Mouse (Mus musculus) stomach, embryonic 16.5 days (tissue): ENCODE data around the gene Stxbp1. TPM values are rescaled to one million over a fixed set of nuclear protein-coding genes. Genes with fewer than 3 reads are reported as not detected.
A peak's percentile ranks its signal among the peaks of the same experiment; 100 is the strongest.

Experiments
- ATAC-seq: fragments of 200-750 bp; cut with Nextera tagmentation; 2 replicates; pipeline ENCODE4 v1.8.0; 2017; ENCODE audit warnings: moderate number of reproducible peaks, moderate TSS enrichment; ENCODE audit not compliant: insufficient read depth, low FRiP score
- H3K27ac ChIP-seq: fragments of 300-500 bp; sonication (generic); 2 replicates; pipeline ENCODE4 v1.5.1; 2014; ENCODE audit warnings: low read length
- H3K27me3 ChIP-seq: fragments of 300-500 bp; sonication (generic); 2 replicates; pipeline ENCODE4 v1.6.1; 2014; ENCODE audit warnings: low read length, control low read depth, mixed read lengths; ENCODE audit not compliant: control insufficient read depth, insufficient read depth
- H3K36me3 ChIP-seq: fragments of 300-500 bp; sonication (generic); 2 replicates; pipeline ENCODE4 v1.6.1; 2014; ENCODE audit warnings: low read length; ENCODE audit not compliant: control insufficient read depth, insufficient read depth
- H3K4me1 ChIP-seq: fragments of 300-500 bp; sonication (generic); 2 replicates; pipeline ENCODE4 v1.6.1; 2014; ENCODE audit warnings: low read length, control low read depth, mixed read lengths; ENCODE audit not compliant: control insufficient read depth, insufficient read depth
- H3K4me2 ChIP-seq: fragments of 300-500 bp; sonication (generic); 2 replicates; pipeline ENCODE4 v1.6.1; 2014; ENCODE audit warnings: low read depth, low read length, mixed read lengths
- H3K4me3 ChIP-seq: fragments of 300-500 bp; sonication (generic); replicated peaks from 2 replicates; pipeline ENCODE4 v1.5.1; 2014; ENCODE audit warnings: mild to moderate bottlenecking, low read length
- H3K9ac ChIP-seq: fragments of 300-500 bp; sonication (generic); 2 replicates; pipeline ENCODE4 v1.6.1; 2014; ENCODE audit warnings: low read length
- H3K9me3 ChIP-seq: fragments of 300-500 bp; sonication (generic); replicated peaks from 2 replicates; pipeline ENCODE4 v1.6.1; 2016; ENCODE audit warnings: low read length, control low read depth; ENCODE audit not compliant: control insufficient read depth
- WGBS: fragments of 180-500 bp; shearing (Covaris S2); extraction: QIAGEN DNeasy Blood & Tissue Kit; methylation state at CpG from one replicate; pipeline ENCODE4 v1.1.7; 2014; 5-methylcytosine and 5-hydroxymethylcytosine counted together
- polyA plus RNA-seq: library from polyadenylated mRNA; unstranded; fragments of >200 nt; fragmentation: Nextera tagmentation; extraction: Ambion mirVana; gene quantifications from 2 replicates; pipeline ENCODE4 v1.2.1, GENCODE M21; 2015

Stxbp1 gene
- polyA plus RNA-seq, 1 experiment from 2014 or later = 20.8 TPM

GRCm38 (mm10) chr2:32876490-32877302, 29.7 kb upstream of the Stxbp1 start:
- H3K4me2 ChIP-seq = peak overlapping the region; percentile 90
- WGBS = 2% methylated on average over 20 of the region's 20 CpGs
- peak overlapping the region; percentile 81 for H3K4me3 ChIP-seq
- H3K27ac ChIP-seq = peak overlapping the region; percentile 97
- H3K36me3 ChIP-seq = no peaks in the 10 kb centered on the region
- H3K9me3 ChIP-seq = no peaks in the 10 kb centered on the region
- H3K27me3 ChIP-seq = no peaks in the 10 kb centered on the region
- peak overlapping the region; percentile 94 for H3K9ac ChIP-seq
- no peak for ATAC-seq
- H3K4me1 ChIP-seq = peaks cover 66% of the 10 kb centered on the region

GRCm38 (mm10) chr2:32875675-32876489, 28.8 kb upstream of the Stxbp1 start, which contains the start of gene Fam129b:
Gene Fam129b (plus strand): TSS chr2:32876114.
- Histone ChIP-seq H3K9me3 (no peaks in the 10 kb centered on the region), H3K36me3 (no peaks in the 10 kb centered on the region), H3K4me1 (peaks cover 59% of the 10 kb centered on the region), H3K27me3 (no peaks in the 10 kb centered on the region), H3K4me3 (peak within 1 kb of the TSS; percentile 81), H3K27ac (peak within 1 kb of the TSS; percentile 97), H3K4me2 (peak within 1 kb of the TSS; percentile 90), H3K9ac (peak within 1 kb of the TSS; percentile 94)
- peak; percentile 90 for ATAC-seq
- under 1% methylated on average over 65 of the region's 68 CpGs for WGBS

- Histone ChIP-seq H3K9me3 (no peaks in the 10 kb centered on the region), H3K36me3 (no peaks in the 10 kb centered on the region), H3K4me3 (peak overlapping the region; percentile 81), H3K4me2 (peak overlapping the region; percentile 90), H3K27ac (peak overlapping the region; percentile 97), H3K9ac (peak overlapping the region; percentile 94), H3K27me3 (no peaks in the 10 kb centered on the region), H3K4me1 (peaks cover 58% of the 10 kb centered on the region)
- ATAC-seq = peak; percentile 11
- 11% methylated on average over 15 of the region's 15 CpGs for WGBS
These were observed 28.1 kb upstream of the Stxbp1 start for GRCm38 (mm10) chr2:32874951-32875674.

DNA sequence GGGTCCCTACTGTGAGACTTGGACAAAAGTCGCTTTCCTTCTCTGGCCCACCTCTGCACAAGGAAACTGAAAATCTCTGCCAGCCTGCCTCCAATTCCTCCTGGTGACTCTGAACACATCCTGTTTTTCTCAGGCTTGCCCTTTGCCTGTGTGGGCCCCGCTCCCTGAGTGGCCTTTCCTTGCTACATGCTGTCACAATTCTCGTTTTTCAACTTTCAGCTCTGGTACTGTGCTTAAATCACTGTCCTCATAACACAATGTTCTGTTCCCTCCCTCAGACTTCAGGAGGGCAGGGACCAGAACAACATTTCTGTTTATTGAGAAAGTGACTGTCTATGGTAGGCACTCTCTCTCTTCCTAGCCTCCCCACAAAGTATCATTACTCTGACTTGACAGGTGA, 27.0 kb upstream of the Stxbp1 start:
- Histone ChIP-seq H3K4me2 (peak overlapping the region; percentile 90; the same call in 1 of the 2 replicates), H3K36me3 (no peaks in the 10 kb centered on the region), H3K4me3 (no peak overlapping the region), H3K27ac (peak overlapping the region; percentile 97), H3K27me3 (no peaks in the 10 kb centered on the region), H3K9me3 (no peaks in the 10 kb centered on the region), H3K4me1 (peaks cover 50% of the 10 kb centered on the region), H3K9ac (peak overlapping the region; percentile 94; the same call in 1 of the 2 replicates)
- no peak for ATAC-seq
- WGBS = 57% methylated on average over 3 of the region's 3 CpGs

GRCm38 (mm10) chr2:32870275-32871100, 23.4 kb upstream of the Stxbp1 start:
- WGBS = 34% methylated on average over 8 of the region's 8 CpGs
- Histone ChIP-seq H3K27me3 (no peaks in the 10 kb centered on the region), H3K9me3 (no peaks in the 10 kb centered on the region), H3K4me1 (peaks cover 32% of the 10 kb centered on the region), H3K4me2 (peak overlapping the region; percentile 25; the same call in 1 of the 2 replicates), H3K27ac (peak overlapping the region; percentile 95), H3K9ac (peak overlapping the region; percentile 29), H3K4me3 (no peak overlapping the region), H3K36me3 (no peaks in the 10 kb centered on the region)
- peak; percentile 63; the same call in 1 of the 2 replicates for ATAC-seq

GRCm38 (mm10) chr2:32869721-32870274, 22.8 kb upstream of the Stxbp1 start:
- H3K4me2 ChIP-seq = peak overlapping the region; percentile 25; the same call in 1 of the 2 replicates
- no peaks in the 10 kb centered on the region for H3K27me3 ChIP-seq
- ATAC-seq = 0 out of 2 replicates have a peak, but pooled peaks have one; percentile 18
- peak overlapping the region; percentile 95 for H3K27ac ChIP-seq
- 42% methylated on average over 6 of the region's 6 CpGs for WGBS
- peak overlapping the region; percentile 29; the same call in 1 of the 2 replicates for H3K9ac ChIP-seq
- peaks cover 26% of the 10 kb centered on the region for H3K4me1 ChIP-seq
- no peaks in the 10 kb centered on the region for H3K36me3 ChIP-seq
- no peaks in the 10 kb centered on the region for H3K9me3 ChIP-seq
- no peak overlapping the region for H3K4me3 ChIP-seq

DNA sequence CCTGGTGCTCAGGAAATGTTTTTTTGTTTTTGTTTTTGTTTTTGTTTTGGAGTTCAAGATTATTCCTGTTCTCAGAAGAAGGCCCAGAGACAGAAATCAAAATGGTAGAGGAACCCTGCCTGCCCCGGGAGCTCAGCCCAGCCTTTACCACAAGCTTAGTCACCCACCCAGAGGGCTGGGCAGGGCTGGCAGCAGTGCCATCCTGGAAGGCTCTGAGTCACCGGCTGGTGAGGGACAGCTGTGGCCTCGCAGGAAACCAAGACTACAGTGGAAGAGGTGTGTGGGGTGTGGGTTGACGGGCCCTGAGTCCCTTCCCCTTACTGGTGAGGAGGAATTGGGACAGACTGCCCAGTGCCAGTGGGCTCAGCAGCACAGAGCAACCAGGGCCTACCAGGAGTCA, 20.3 kb upstream of the Stxbp1 start:
- Histone ChIP-seq H3K9ac (no peak overlapping the region), H3K4me1 (peaks cover 12% of the 10 kb centered on the region; the same call in 1 of the 2 replicates), H3K9me3 (no peaks in the 10 kb centered on the region), H3K27me3 (no peaks in the 10 kb centered on the region), H3K4me2 (no peak overlapping the region), H3K36me3 (no peaks in the 10 kb centered on the region), H3K27ac (peak overlapping the region; percentile 67), H3K4me3 (no peak overlapping the region)
- 0 out of 2 replicates have a peak, but pooled peaks have one; percentile 25 for ATAC-seq
- WGBS = 62% methylated on average over 4 of the region's 4 CpGs

GRCm38 (mm10) chr2:32864755-32865154, 17.7 kb upstream of the Stxbp1 start:
- Histone ChIP-seq H3K9me3 (no peaks in the 10 kb centered on the region), H3K27me3 (no peaks in the 10 kb centered on the region), H3K36me3 (no peaks in the 10 kb centered on the region), H3K4me1 (peaks cover 4% of the 10 kb centered on the region; the same call in 1 of the 2 replicates), H3K4me2 (no peak overlapping the region), H3K27ac (no peak overlapping the region), H3K9ac (no peak overlapping the region), H3K4me3 (no peak overlapping the region)
- ATAC-seq = no peak
- 65% methylated on average over 2 of the region's 2 CpGs for WGBS
